Mouse (Mus musculus): ENCODE measurements at regions not wholly inside any gene's neighbourhood (a gene's known extent, or its start where the extent isn't known, plus 50 kb on each side); places are given as distances from the start of the nearest gene placed in this dataset.

DNA sequence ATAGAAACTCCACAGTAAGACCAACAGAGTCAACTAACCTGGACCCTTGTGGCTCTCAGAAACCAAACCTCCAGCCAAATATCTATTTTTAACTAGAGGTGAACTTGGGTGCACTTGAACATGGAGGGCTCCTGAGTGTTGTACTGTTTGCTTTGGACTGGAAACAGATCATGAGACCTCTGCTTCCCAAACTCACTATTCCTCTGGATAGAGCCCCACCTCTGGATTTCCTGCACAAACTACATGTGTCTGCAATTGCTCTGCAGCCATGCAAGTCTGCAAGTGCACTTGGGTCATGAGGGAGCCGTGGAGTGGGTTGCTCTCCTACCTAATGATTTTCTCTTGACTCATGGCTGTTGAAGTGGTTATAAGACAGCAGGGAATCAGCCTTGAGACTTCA, 759.9 kb upstream of the Fam160b2 start:
- no peaks in the 10 kb centered on the region for H3K27me3 ChIP-seq (replicated peaks; ENCODE audit: control insufficient read depth, insufficient read depth, low read length)
- H3K4me2 ChIP-seq: no peak overlapping the region
- no peak overlapping the region for H3K4me3 ChIP-seq (ENCODE audit: low read depth, low read length)
- H3K9me3 ChIP-seq (ENCODE audit: control insufficient read depth, low read length): no peaks in the 10 kb centered on the region
- H3K36me3 ChIP-seq (ENCODE audit: control insufficient read depth, insufficient read depth, low read length): no peaks in the 10 kb centered on the region
- no peak overlapping the region for H3K27ac ChIP-seq (ENCODE audit: low read depth, low read length)
- DNase-seq (ENCODE audit: low spot score): no peak
- ATAC-seq (replicated peaks; ENCODE audit: low FRiP score): no peak
- H3K4me1 ChIP-seq (replicated peaks; ENCODE audit: control insufficient read depth, insufficient read depth, low read length): no peaks in the 10 kb centered on the region
- H3K9ac ChIP-seq (ENCODE audit: low read depth, low read length): no peak overlapping the region
- WGBS: 81% methylated on average over 1 of the region's 1 CpGs

DNA sequence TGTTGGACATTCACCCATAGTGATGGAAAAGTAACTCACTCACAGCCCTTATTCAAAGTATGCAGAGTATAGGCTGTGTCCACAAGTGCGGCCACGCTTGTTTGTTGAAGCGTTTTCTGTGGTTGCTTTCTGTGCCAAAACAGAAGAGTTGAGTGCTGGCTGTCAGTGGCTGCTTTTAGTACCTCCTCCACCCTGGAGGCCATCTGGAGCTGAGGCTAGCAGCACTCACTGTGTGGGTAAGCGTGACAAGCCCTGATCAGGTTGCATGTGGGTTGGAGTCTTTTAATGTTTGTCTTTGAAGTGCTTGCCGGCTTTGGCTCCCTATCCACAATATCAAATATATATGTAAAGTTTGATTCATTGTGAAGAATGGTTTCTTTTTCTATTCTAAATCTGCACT, 738.6 kb upstream of the Fam160b2 start:
- Histone ChIP-seq H3K4me2 (no peak overlapping the region), H3K4me3 (ENCODE audit: low read depth, low read length) (no peak overlapping the region), H3K27ac (ENCODE audit: low read depth, low read length) (no peak overlapping the region), H3K9me3 (ENCODE audit: control insufficient read depth, low read length) (no peaks in the 10 kb centered on the region), H3K4me1 (replicated peaks; ENCODE audit: control insufficient read depth, insufficient read depth, low read length) (no peaks in the 10 kb centered on the region), H3K27me3 (replicated peaks; ENCODE audit: control insufficient read depth, insufficient read depth, low read length) (no peaks in the 10 kb centered on the region), H3K36me3 (ENCODE audit: control insufficient read depth, insufficient read depth, low read length) (no peaks in the 10 kb centered on the region), H3K9ac (ENCODE audit: low read depth, low read length) (no peak overlapping the region)
- no peak for ATAC-seq (replicated peaks; ENCODE audit: low FRiP score)
- 75% methylated on average over 5 of the region's 5 CpGs for WGBS
- no peak for DNase-seq (ENCODE audit: low spot score)

DNA sequence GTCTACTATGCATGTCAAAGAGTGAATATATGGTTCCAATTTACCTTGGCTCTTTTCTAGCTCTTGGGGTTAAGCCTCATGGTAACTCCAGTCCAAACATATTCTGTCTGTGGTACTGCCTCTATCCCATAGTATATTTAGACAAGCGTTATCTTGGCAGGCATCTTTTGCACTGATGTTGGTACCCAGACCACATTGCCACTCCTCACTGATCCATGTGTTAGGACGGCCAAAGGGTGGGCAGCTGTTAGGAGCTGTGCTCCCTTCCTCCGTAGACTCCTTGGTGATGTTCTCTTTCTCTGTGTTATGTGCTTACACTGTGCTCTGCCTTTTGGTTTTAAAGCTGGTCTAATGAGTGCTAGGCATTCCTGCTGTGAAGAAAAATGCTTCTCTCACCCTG, 737.3 kb upstream of the Fam160b2 start:
- Histone ChIP-seq H3K4me1 (replicated peaks; ENCODE audit: control insufficient read depth, insufficient read depth, low read length) (no peaks in the 10 kb centered on the region), H3K36me3 (ENCODE audit: control insufficient read depth, insufficient read depth, low read length) (no peaks in the 10 kb centered on the region), H3K27ac (ENCODE audit: low read depth, low read length) (no peak overlapping the region), H3K4me3 (ENCODE audit: low read depth, low read length) (no peak overlapping the region), H3K4me2 (no peak overlapping the region), H3K27me3 (replicated peaks; ENCODE audit: control insufficient read depth, insufficient read depth, low read length) (no peaks in the 10 kb centered on the region), H3K9ac (ENCODE audit: low read depth, low read length) (no peak overlapping the region), H3K9me3 (ENCODE audit: control insufficient read depth, low read length) (no peaks in the 10 kb centered on the region)
- WGBS: 82% methylated on average over 3 of the region's 3 CpGs
- DNase-seq (ENCODE audit: low spot score) (no peak), ATAC-seq (replicated peaks; ENCODE audit: low FRiP score) (no peak)

DNA sequence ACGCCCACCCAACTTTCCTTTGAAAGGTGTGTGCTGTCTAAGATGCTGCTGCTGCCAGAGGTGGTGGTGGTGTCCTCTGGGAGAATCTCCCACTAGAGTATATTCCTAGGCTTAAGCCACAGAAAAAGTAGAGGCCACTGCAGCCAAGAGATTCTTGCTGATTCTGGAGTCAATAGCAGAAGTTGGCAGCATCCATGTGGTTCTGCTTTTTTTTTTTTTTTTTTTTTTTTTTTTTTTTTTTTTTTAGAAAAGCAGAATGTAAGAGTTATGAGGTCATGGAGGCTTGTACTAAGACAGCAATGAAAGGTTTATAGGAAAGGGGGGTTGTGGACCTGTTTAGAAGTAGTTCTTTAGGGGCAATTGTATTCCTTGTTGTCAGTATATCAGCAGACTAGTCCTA, 734.4 kb upstream of the Fam160b2 start:
- no peak for ATAC-seq (replicated peaks; ENCODE audit: low FRiP score)
- no peaks in the 10 kb centered on the region for H3K27me3 ChIP-seq (replicated peaks; ENCODE audit: control insufficient read depth, insufficient read depth, low read length)
- no peak overlapping the region for H3K9ac ChIP-seq (ENCODE audit: low read depth, low read length)
- no peaks in the 10 kb centered on the region for H3K9me3 ChIP-seq (ENCODE audit: control insufficient read depth, low read length)
- H3K4me3 ChIP-seq (ENCODE audit: low read depth, low read length): no peak overlapping the region
- no peak for DNase-seq (ENCODE audit: low spot score)
- no peaks in the 10 kb centered on the region for H3K4me1 ChIP-seq (replicated peaks; ENCODE audit: control insufficient read depth, insufficient read depth, low read length)
- H3K27ac ChIP-seq (ENCODE audit: low read depth, low read length): no peak overlapping the region
- 71% methylated on average over 1 of the region's 1 CpGs for WGBS
- no peak overlapping the region for H3K4me2 ChIP-seq
- H3K36me3 ChIP-seq (ENCODE audit: control insufficient read depth, insufficient read depth, low read length): no peaks in the 10 kb centered on the region

DNA sequence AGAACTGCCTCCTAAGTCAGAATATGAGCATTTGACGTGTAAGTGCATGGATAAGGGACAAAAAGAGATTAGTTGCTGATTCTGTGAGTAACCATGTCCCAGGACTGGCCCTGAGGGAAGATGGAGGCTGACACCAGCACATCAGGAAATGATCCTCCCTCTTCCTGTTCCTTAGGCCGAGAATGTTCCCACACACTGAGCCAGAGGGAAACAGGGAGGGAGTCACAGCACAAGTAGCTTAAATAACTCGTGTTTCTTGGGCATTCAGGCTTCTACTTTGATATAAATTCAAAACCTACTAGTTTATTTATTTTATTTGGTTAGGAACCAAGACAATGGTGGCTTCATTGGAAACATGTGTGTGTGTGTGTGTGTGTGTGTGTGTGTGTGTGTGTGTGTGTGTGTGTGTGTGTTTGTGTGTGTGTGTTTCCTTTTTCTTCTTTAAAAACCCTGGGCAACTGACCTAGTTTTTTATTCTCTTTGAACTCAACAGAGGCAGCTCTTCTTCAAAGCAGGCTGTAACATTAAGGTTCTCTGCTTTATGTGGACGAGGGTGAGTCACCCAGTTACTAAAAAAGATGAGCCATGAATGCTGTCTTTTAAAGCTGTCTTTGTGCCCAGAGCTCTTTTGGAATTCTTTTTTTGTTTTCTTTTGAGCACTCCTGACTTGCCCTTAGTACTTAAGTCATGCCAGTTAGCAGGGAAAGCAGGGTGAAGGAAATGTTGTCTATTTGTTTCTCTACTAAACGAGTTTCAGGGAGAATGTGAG, 730.4 kb upstream of the Fam160b2 start:
- no peaks in the 10 kb centered on the region for H3K27me3 ChIP-seq (replicated peaks; ENCODE audit: control insufficient read depth, insufficient read depth, low read length)
- ATAC-seq (replicated peaks; ENCODE audit: low FRiP score) (no peak), DNase-seq (ENCODE audit: low spot score) (no peak)
- H3K4me2 ChIP-seq: no peak overlapping the region
- H3K27ac ChIP-seq (ENCODE audit: low read depth, low read length): no peak overlapping the region
- no peak overlapping the region for H3K4me3 ChIP-seq (ENCODE audit: low read depth, low read length)
- WGBS: 47% methylated on average over 5 of the region's 5 CpGs
- H3K4me1 ChIP-seq (replicated peaks; ENCODE audit: control insufficient read depth, insufficient read depth, low read length): no peaks in the 10 kb centered on the region
- H3K36me3 ChIP-seq (ENCODE audit: control insufficient read depth, insufficient read depth, low read length): no peaks in the 10 kb centered on the region
- no peak overlapping the region for H3K9ac ChIP-seq (ENCODE audit: low read depth, low read length)
- H3K9me3 ChIP-seq (ENCODE audit: control insufficient read depth, low read length): no peaks in the 10 kb centered on the region

DNA sequence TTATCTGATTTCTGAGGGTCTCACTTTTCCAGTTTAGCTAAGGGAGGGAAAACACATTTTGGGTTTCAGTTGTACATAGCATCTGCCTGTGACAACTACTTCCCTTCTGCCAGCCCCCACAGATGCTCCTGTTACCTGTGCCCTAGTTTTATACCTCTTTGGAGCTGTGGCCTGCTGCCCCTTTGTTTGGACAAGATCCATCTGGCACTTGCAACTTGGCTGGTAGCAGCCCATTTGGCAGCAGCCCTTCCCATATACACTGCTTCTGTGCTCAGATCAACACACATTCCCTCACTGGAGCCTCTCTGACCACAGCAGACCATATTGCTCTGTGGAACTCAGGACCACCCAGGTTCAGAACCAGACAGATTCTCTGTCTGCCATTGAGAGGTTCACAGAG, 728.0 kb upstream of the Fam160b2 start:
- no peaks in the 10 kb centered on the region for H3K27me3 ChIP-seq (replicated peaks; ENCODE audit: control insufficient read depth, insufficient read depth, low read length)
- no peak for DNase-seq (ENCODE audit: low spot score)
- no peak overlapping the region for H3K4me3 ChIP-seq (ENCODE audit: low read depth, low read length)
- no peaks in the 10 kb centered on the region for H3K36me3 ChIP-seq (ENCODE audit: control insufficient read depth, insufficient read depth, low read length)
- no peak overlapping the region for H3K4me2 ChIP-seq
- H3K9ac ChIP-seq (ENCODE audit: low read depth, low read length): no peak overlapping the region
- no peak for ATAC-seq (replicated peaks; ENCODE audit: low FRiP score)
- no peaks in the 10 kb centered on the region for H3K4me1 ChIP-seq (replicated peaks; ENCODE audit: control insufficient read depth, insufficient read depth, low read length)
- H3K27ac ChIP-seq (ENCODE audit: low read depth, low read length): no peak overlapping the region
- no peaks in the 10 kb centered on the region for H3K9me3 ChIP-seq (ENCODE audit: control insufficient read depth, low read length)

DNA sequence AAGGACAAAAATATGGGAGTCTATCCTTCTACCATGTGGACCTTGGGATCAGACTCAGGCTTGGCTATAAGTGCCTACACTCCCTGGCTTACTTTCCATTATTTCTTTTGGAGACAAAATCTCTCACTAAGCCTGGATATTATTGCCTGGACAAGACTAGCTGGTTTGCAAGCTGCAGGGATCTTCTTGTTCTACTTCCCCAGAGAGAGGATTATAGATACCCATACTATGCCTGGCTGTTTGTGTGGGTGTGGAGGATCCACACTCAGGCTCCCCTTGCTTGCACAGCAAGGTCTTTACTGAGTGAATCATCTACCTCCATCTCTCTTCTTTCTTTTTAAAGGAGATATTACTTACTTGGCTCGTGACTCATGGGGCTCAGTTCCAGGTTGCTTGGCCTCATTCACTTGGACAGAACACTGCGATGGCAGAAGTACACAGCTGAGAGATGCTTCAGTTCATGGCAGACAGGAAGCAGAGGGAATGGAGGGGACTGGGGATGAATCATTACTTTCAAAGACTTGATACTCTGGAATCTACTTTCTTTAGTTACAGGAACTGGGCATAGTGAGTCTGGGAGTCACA, 727.0 kb upstream of the Fam160b2 start:
- no peak overlapping the region for H3K4me2 ChIP-seq
- no peaks in the 10 kb centered on the region for H3K9me3 ChIP-seq (ENCODE audit: control insufficient read depth, low read length)
- no peaks in the 10 kb centered on the region for H3K36me3 ChIP-seq (ENCODE audit: control insufficient read depth, insufficient read depth, low read length)
- no peak overlapping the region for H3K4me3 ChIP-seq (ENCODE audit: low read depth, low read length)
- no peaks in the 10 kb centered on the region for H3K27me3 ChIP-seq (replicated peaks; ENCODE audit: control insufficient read depth, insufficient read depth, low read length)
- H3K27ac ChIP-seq (ENCODE audit: low read depth, low read length): no peak overlapping the region
- H3K4me1 ChIP-seq (replicated peaks; ENCODE audit: control insufficient read depth, insufficient read depth, low read length): no peaks in the 10 kb centered on the region
- H3K9ac ChIP-seq (ENCODE audit: low read depth, low read length): no peak overlapping the region
- DNase-seq (ENCODE audit: low spot score) (no peak), ATAC-seq (replicated peaks; ENCODE audit: low FRiP score) (no peak)
- WGBS: 84% methylated on average over 2 of the region's 2 CpGs

DNA sequence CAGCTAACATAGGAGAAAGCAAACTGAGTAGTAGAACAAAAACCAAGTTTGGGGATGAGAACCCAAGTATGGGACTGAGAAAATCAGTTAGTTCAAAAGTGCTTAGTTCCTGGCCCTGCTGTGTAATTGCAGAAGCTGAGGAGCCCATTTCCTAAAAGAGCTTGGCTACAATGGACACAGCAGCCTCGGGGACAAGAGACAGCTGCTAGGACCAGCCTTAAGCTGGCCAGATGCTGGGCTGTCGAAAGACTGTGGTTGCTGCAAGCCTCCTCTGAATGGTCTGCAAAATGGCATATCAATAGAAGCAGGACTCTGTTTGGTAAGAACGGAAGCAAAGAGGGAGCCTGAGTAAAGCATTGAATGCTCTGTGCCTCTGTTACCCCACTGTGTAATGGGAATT, 715.6 kb upstream of the Fam160b2 start:
- Histone ChIP-seq H3K27me3 (replicated peaks; ENCODE audit: control insufficient read depth, insufficient read depth, low read length) (no peaks in the 10 kb centered on the region), H3K9ac (ENCODE audit: low read depth, low read length) (no peak overlapping the region), H3K36me3 (ENCODE audit: control insufficient read depth, insufficient read depth, low read length) (no peaks in the 10 kb centered on the region), H3K9me3 (ENCODE audit: control insufficient read depth, low read length) (no peaks in the 10 kb centered on the region), H3K4me2 (no peak overlapping the region), H3K27ac (ENCODE audit: low read depth, low read length) (no peak overlapping the region), H3K4me1 (replicated peaks; ENCODE audit: control insufficient read depth, insufficient read depth, low read length) (no peaks in the 10 kb centered on the region), H3K4me3 (ENCODE audit: low read depth, low read length) (no peak overlapping the region)
- ATAC-seq (replicated peaks; ENCODE audit: low FRiP score): no peak
- DNase-seq (ENCODE audit: low spot score): no peak
- WGBS: 56% methylated on average over 3 of the region's 3 CpGs

DNA sequence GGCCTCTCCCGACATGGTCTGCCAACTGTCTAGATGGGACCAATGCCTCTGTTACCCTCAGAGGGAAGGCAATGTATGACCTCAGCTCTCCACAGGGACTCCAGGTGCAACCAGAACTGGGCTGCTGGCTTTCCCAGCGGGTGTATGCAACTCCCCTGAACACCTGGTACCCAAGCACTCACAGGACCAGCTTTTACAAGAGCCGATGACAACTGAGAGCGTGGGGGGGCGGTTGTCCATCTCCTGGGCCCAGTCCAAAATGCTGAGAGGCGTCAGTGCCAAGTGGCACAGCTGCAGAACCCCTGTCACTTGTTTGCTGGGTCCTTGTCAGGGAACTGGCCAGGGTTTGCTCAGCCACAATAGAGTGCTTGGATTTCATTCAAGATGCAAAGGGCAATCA, 700.1 kb upstream of the Fam160b2 start:
- WGBS: 82% methylated on average over 6 of the region's 6 CpGs
- Histone ChIP-seq H3K9ac (ENCODE audit: low read depth, low read length) (no peak overlapping the region), H3K4me2 (no peak overlapping the region), H3K9me3 (ENCODE audit: control insufficient read depth, low read length) (no peaks in the 10 kb centered on the region), H3K27ac (ENCODE audit: low read depth, low read length) (no peak overlapping the region), H3K4me3 (ENCODE audit: low read depth, low read length) (no peak overlapping the region), H3K27me3 (replicated peaks; ENCODE audit: control insufficient read depth, insufficient read depth, low read length) (no peaks in the 10 kb centered on the region), H3K36me3 (ENCODE audit: control insufficient read depth, insufficient read depth, low read length) (no peaks in the 10 kb centered on the region), H3K4me1 (replicated peaks; ENCODE audit: control insufficient read depth, insufficient read depth, low read length) (no peaks in the 10 kb centered on the region)
- DNase-seq (ENCODE audit: low spot score) (no peak), ATAC-seq (replicated peaks; ENCODE audit: low FRiP score) (no peak)
